Mouse (Mus musculus) frontal cortex, adult (tissue): Measurements from ENCODE around the gene Shroom3.
A peak's percentile ranks its signal among the peaks of the same experiment; 100 is the strongest.

ENCODE experiments used
- ATAC-seq: cut with Nextera tagmentation; 2 replicates; pipeline ENCODE4 v1.9.2; 2017; ENCODE audit warnings: mild to moderate bottlenecking, moderate library complexity, mixed read lengths; ENCODE audit not compliant: low TSS enrichment

Gene Shroom3

DNA sequence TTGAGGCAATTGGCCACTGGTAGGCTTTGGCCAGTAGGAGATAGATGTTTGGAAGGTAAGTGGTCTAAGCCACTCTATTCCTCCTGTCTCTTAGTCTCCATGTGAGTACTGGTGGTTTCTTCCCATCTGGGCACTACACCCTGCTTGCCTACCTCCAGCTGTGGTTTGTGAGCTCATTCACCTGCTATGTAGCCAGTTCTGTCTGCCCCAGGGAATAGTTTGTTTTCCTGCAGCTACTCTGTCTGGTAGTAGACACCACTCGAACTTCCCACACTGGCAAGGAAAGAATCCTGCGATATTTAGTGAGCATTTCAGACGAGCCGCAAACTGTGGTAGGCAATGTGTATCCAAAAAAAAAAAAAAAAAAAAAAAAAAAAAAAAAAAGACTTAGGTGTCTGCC is 68.3 kb downstream of the Shroom3 start:
- ATAC-seq: no peak

DNA sequence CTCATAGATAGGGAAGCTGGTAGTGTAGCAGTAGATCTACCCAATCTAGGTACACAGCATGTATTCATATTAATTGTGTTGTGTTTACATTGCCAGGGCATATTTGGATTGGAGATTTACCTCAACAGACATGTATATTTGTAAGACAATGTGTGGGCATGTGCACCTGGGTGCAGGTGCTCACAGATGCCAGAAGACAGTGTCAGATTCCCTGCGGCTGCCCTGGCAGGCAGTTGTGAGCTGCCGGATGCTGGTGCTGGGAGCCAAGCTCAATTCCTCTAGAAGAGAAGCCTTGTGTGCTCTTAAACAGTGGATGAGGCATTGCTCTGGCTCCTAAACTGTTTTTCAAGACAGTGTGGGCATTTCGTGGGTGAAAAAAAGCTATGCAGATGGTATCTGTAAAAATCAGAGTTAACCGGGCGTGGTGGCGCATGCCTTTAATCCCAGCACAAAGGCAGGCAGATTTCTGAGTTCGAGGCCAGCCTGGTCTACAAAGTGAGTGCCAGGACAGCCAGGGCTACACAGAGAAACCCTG is 72.1 kb downstream of the Shroom3 start:
- ATAC-seq: peak; percentile 57

DNA sequence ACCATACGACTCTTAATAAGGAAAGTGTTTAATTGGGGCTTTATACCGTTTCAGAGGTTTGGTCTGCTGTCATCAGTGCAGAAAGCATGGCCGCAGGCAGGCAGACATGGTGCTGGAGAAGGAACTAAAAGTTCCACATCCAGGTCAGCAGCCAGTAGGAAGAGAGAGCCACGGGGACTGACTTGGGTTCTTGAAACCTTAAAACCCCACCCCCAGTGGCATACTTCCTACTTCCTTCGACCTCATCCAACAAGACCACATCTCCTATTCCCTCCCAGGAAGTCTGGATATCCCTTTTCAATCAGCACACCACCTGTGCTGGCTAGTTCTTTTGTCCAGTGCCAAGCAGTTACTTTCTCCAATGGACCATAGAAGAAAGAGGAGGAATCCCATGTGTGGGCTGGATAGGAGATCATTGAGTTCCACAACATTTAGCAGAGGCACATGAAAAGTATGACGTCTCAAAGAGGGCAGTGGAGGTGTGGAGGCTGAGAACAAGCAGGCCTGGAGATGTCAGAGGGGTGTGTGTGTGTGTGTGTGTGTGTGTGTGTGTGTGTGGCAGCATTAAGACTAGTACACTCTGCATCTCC is 76.0 kb downstream of the Shroom3 start:
- no peak for ATAC-seq

DNA sequence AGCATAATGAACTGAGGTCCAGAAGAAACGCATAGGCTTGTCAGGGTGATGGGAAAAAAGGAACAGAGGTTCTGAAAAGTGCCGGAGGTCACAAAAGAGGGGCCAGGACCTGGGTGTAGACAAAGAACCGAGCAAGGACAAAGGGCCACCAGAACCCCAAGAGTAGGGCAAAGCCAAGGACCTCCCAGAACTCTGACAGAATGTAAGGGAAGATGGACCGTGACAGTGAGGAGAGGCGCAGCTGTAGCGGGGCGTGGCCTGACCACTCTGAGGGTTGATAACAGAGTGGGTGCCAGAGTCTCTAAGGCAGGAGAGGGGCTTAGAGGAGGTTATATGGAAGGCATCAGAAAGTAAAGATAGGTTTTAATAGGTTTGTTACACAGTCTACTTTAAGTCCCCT is 77.3 kb downstream of the Shroom3 start:
- no peak for ATAC-seq

DNA sequence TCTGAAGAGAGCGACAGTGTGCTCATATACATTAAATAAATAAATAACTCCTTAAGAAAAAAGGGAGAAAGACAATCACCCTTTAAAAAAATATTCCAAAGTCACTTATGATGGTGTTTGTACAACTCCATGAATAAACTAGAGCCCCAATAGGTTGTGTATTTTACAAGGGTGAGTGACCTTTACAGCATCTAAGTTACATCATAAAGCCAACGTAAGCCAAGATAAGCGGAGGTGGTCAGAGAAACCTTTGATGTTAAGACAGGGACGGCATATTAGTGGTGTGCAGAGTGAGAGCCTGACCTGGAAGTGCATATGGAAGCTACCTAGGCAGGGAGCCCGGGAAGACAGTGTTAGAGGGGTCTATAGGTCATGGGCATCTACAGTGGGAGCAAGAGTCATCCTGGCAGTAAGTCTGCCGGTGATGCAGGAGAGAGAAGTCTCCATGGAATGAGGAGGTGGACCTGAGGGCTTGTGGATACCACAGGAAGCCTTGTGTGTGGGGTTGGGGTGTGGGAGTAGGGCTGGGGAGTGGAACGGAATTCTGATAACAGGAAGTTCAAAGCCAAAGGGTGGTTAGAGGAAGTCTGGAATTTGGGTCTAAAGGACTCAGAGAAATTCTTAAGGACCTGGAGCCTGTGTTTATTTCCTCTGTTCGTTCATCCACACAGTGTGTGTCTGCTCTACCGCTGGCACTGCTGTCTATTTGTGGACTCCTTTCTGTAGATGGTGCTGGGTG is 78.5 kb downstream of the Shroom3 start:
- ATAC-seq: no peak

DNA sequence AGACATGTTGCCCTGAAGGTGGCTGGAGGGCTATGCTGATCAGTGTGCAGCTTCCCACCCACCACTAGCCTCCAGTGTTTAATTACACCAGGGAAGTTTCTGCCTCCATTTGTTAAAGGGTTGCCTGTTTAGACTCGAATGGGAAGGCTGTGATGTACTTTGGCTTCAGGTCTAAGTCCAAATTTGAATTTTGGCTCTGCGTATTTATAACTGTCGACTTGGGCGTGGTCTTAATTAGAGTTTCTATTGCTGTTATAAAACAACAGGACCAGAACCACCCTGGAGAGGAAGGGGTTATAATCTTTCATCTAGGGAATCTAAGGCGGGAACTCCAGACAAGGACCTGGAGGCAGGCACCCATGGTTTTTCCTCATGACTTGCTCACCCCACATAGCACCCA is 79.2 kb downstream of the Shroom3 start:
- ATAC-seq: no peak

DNA sequence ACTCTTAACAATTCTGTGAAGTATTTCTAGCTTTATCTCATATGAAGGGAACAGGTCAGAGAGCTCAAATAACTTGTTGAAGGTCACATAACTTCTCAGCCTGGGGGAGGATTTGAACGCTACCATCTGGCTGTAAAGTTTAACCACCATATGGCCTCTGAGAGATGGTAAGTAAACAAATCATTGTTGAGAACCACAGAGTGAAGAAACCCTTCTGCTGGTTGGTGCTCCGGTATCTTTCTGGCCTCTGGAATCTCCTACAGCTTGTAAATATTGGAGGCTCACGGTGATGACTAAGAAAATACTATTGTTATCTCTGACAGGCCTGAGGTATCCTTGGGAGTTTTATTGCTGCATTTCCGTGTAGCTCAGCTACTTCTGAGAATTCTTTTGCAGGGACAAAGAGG is 80.3 kb downstream of the Shroom3 start:
- ATAC-seq: no peak

DNA sequence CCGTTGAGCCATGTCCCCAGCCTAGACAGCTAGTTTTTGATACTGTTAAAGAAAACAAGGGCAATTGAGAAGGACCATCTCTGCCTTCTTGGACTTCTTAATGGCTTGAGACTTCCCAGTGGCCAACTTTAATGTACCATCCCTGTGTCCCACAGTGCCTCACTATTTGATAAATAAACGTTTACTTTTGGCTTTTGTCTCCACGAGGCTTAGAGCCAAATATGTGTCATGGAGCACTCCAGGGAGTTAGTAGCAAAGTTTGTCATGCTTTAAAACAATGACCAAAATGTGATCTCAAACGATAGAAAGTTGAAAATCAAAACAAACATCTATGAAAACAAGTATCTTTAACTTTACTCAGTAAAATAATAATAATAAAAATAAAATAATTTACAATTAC is 83.1 kb downstream of the Shroom3 start:
- ATAC-seq: no peak

DNA sequence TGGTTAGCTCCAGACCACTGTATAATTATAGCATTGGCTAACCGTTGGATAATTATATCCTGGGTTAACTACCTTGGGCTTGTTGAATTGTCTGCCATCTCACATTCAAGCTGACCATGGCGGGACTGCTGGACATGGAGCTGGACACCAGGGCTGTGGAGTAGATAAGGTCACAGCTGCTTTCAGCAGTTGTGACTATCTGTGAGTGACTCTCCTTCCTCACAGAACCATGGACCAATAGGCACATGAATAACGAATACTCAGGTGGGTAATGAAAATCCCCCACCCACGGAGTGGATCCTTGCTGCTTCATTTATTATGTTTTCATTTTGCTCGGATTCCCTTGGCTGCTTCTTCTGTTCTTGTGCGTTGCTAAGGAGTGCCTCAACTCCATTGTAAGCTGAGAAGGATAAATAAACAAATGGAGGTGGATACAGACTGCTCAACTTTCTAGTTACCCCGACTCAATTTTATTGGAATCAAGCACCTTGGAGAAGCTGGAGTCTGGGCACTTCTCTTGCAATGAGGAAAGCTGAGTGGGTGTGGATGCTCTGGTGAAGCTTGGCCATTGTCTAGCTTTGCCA is 84.1 kb downstream of the Shroom3 start:
- ATAC-seq: no peak

DNA sequence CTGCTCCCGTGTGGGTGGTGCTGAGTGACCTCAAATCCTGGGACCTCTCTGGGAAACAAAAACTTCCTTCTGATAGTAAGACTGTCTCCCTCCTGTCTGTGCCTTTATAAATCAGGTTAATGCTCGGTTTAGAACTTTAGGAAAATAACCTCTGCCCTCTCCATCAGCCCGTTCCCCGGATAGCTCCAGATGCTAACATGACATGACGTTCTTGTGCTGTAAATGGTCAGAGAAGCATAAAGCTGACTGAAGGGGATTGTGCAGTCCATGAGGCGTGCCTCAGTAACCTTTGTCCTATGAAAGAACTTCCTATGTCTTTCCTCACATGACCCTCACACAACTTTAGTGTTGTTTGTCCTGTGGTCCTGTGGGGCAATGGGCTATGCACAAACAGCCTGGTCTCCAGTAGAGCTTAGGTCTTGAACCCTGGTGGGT is 84.6 kb downstream of the Shroom3 start:
- no peak for ATAC-seq

DNA sequence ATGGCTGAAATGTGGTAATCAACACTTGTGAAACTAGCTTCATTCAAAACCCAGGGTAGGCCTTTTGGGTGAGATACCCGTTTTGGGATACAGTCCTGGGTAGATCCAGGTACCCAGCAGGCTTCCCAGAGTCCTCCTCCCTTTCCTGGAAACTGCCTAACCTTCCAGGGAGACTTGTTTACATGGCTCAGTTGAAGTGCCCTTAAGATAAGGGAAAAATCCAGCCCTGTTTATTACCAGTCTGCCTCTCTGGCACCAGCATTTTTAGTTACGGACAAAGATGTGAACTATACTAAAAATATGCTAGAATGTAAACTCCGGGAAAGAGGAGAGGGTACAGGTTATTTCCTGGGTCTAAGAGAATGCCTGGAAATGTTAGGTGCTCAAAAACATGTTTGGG is 90.6 kb downstream of the Shroom3 start:
- ATAC-seq: no peak

DNA sequence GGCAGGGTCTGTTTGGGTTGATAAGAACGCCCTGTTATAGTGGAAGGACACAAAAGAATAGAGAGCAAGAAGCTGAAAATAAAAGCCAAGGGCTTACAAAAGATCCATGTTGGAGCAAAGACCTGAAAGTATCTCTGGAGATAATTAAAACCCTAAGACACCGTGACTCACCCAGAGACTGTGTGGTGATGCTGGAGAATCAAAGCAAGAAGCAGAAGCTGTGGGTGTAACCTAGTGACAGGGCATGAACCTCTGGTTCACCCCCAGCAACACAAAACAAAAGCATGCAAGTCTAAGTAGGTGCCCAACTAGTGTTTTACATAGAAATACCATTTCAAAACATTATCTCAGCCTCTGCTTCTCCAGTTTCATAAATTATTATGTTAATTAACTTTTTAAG is 91.2 kb downstream of the Shroom3 start:
- no peak for ATAC-seq

DNA sequence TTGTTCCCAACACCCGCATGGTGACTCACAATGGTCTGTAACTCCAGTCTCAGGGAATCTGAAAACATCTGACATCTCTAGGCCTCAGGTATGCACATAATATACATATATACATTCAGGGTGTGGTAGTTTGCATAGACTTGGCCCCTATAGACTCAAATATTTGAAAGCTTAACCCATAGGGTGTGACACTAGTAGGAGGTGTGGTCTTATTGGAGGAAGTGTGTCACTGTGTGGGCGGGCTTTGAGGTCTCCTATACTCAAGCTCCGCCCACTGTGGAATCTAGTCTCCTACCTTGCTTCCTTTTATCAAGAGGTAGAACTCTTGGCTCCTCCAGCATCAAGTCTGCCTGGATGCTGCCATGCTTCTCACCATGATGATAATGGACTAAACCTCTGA is 91.7 kb downstream of the Shroom3 start:
- no peak for ATAC-seq

DNA sequence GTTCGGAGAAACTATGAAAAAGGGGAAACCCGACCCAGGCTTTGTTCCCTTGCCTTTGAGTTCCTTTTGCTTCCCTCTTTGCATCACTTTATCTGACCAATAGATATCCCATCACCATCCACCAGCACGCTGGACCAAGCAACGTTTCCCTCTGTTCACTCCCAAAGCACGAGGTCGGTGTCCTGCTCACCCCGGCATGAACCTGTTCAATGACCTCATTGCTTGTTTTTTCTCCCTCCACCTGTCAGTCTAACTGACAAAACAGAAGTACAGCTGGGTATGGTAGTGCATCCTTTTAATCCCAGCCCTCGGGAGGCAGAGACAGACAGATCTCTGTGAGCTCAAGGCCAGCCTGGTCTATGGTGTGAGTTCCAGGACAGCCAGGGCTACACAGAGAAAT is 95.2 kb downstream of the Shroom3 start:
- no peak for ATAC-seq

DNA sequence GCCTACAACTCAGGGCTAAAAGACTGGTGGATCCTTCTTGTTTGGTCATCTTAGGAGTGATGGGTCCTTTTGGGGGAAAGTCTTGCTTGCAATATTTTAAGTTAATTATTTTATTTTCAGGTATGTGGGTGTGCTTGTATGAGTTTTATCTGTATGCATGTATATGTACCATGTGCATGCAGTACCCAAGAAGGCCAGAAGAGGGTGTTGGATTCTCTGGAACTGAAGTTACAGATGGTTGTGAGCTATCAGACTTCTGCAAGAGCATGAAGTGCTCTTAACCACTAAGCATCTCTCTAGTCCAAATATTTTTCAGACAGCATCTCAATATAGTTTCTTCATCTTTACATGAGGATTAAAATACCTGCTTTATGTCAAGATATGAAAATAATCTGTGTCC is 97.8 kb downstream of the Shroom3 start:
- ATAC-seq: no peak

DNA sequence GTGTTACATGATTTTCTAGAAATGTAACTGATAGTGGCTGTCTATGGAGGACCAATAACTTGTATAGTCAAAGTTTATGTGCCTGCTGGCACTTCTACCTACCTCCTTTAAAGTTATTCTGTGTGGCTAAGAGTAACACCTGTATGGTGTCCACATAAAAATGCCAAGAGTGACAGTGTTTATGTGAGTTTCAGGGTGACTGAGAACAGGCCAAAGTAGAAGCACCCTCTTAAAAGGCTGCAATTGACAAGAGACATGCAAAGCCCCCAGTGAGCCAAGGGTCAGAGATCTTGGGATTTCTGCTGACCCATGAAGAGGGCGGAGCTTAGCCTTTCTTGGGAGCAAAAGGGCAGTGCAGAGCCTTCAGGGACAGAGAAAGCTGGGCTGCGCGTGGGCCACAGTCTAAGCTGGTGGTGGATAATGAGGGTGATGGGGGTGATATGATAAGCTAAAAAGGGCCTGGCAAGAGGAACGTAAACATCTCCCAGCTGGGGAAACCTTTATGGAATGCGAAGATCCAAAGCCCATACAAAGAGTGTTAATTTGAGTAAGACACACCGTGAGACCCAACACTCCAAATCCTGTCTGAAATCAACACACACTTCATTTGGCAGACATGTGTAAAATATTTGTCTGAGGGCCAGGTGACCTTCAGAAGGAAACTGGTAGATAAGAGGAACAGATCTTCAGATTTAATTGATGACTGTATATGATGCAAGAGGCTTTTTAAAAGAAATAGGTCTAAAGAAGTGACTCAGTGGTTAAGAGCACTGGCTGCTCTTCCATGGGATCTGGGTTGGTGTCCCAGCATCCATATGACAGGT is 101.0 kb downstream of the Shroom3 start:
- ATAC-seq: no peak

DNA sequence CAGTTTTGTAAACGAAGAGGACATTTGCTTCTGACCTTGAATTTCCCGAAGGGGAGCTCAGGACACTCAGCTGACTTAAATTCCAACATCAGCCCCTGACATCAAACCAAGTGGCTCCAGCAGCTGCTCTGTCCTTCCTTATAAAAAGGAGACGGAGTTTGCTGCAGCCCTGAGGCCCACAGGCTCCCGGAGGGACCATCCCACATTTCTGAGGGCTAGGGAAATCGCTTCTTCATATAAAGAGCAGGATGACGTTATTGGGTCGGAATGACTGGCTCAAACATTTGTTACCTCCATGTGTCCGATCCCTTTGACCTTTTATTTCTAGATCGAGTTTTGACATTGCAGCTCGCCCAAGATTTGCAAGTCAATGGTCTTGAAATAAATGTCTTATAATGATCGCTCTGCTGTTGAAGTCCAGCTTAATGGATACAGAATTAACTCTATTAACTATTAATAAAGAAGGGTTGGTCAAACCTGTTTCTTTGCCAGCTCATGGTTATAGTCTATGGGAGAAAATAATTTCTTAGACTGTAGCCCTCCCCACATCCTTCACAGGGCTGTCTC is 102.7 kb downstream of the Shroom3 start:
- ATAC-seq: no peak

DNA sequence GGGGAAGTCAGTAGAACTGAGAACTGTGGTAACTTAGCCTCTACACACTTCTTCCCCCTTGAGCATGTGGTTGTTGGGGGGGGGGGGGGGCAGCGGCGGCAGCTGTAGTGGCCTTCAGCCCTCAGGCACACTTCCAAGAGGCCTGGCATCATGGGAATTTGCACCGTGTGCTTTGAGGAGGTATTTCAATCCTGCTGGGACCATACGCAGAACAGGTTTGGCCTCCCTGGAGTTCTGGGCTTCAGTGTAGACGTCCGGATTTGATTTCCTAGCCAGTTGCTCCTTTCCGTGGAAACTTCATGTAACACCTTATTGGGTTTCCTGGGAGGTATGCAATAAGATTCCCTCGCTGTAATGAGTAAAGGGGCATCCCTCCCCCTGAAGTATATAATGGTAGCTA is 105.8 kb downstream of the Shroom3 start:
- ATAC-seq: no peak

DNA sequence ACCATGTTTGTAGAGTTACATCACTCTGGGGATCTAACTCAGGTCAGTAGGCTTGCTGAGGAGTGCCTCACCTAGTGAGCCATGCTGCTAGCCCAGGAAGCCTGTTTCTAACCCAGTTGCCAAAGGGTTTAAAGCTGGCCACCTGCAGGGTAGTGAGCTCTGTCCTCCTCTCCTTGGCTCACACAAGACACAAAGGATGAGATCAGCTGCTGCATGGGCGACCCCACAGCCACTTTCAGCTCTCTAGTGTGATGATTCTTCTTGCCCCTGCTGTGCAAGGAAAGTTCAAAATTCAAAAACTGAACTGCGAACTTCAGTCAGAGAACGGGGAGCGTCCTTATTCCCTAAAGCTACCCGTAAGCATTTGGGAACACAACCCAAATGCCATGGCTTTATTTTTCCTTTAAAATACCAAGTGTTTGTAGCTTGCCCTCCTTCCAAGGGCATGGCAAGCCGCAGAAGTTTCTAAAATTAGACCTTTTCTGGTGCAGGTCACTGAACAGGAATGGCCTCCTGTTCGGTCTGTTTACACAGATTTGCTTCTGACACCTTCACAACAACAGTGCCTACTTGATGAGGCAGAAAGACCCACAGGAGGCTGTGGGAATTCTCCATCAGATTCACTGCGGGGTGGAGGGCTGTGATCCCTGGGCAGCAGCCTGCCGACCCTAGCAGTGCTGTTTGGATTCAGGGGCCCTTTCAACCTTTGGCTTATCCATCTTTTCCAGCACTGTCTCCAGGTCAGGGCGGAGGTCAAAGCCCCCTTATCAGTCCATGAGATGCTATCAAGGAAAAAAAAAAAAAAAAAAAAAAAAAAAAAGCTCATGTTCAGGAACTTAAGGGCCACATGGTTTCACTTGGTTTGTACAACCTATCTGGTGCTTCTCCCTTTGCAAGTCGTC is 113.1 kb downstream of the Shroom3 start:
- ATAC-seq: no peak

DNA sequence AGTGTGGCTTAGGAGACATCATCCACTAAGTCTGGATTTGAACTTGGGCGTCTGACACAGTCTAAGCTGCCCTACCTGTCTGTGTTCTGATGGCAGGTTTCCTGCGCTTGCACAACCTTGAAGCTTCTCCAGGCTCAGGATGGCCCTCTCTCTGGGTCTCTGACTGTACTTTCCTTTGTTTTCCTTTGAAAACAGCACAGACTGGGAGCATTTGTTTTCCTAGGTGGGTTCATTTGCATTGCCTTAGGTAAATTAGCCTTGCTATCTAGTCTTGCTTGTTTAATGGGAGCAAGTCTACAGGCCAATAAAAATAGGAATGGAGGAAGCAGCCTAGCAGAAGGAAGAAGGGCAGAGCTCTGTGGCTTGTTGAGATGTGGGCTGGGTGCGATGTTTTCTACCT is 114.7 kb downstream of the Shroom3 start:
- ATAC-seq: no peak

DNA sequence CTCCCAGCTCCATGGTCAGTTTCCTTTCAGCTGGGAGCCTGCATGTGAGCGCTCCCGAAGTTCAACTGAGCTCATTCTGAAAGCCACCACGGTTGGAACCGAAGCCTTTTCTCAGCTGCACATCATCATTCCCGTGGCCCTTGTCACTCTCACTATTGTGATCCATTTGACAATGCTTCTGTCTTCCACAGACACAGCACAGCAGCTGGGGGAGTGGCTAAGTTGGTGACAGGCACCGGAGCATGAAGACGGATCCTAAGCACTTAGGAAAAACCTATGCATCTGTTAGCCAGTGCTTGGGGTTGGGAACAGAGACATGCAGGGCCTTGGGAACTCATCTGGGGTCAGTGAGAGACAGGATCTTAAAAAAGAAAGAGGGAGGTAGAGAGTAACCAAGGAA is 121.1 kb downstream of the Shroom3 start:
- peak; percentile 95 for ATAC-seq
